Mouse (Mus musculus): ENCODE results near the gene Dnm3. TPM values are rescaled to one million over a fixed set of nuclear protein-coding genes. Genes with fewer than 3 reads are reported as not detected.
A peak's percentile ranks its signal among the peaks of the same experiment; 100 is the strongest.

Gene Dnm3
- polyA plus RNA-seq, 1 experiment = 3.0 TPM

- no peaks in the 10 kb centered on the region for H3K4me1 ChIP-seq (ENCODE audit: control insufficient read depth, insufficient read depth, insufficient read length, low read length)
- no peak overlapping the region for H3K27ac ChIP-seq (replicated peaks; ENCODE audit: low read depth, low read length)
- no peak overlapping the region for H3K4me3 ChIP-seq (ENCODE audit: insufficient read depth, low read depth, low read length)
These were observed 486.9 kb downstream of the Dnm3 start for GRCm38 (mm10) chr1:161990684-161991578.

GRCm38 (mm10) chr1:161983979-161984566 lies 493.8 kb downstream of the Dnm3 start:
- no peak overlapping the region for H3K4me3 ChIP-seq (ENCODE audit: insufficient read depth, low read depth, low read length)
- H3K27ac ChIP-seq (replicated peaks; ENCODE audit: low read depth, low read length) = no peak overlapping the region

GRCm38 (mm10) chr1:161983451-161983850 lies 494.4 kb downstream of the Dnm3 start:
- Histone ChIP-seq H3K27ac (replicated peaks; ENCODE audit: low read depth, low read length) (peak overlapping the region; percentile 54; the same call in 1 of the 2 replicates), H3K4me3 (ENCODE audit: insufficient read depth, low read depth, low read length) (no peak overlapping the region), H3K4me1 (ENCODE audit: control insufficient read depth, insufficient read depth, insufficient read length, low read length) (no peaks in the 10 kb centered on the region)

More at GRCm38 (mm10) chr1:161983979-161984566, 493.8 kb downstream of the Dnm3 start:
- H3K4me1 ChIP-seq (ENCODE audit: control insufficient read depth, insufficient read depth, insufficient read length, low read length) = no peaks in the 10 kb centered on the region

- Histone ChIP-seq H3K27ac (replicated peaks; ENCODE audit: low read depth, low read length) (no peak overlapping the region), H3K4me3 (ENCODE audit: insufficient read depth, low read depth, low read length) (no peak overlapping the region), H3K4me1 (ENCODE audit: control insufficient read depth, insufficient read depth, insufficient read length, low read length) (no peaks in the 10 kb centered on the region)
These were observed 497.1 kb downstream of the Dnm3 start for GRCm38 (mm10) chr1:161980626-161981298.

GRCm38 (mm10) chr1:161980046-161980445 lies 497.8 kb downstream of the Dnm3 start:
- Histone ChIP-seq H3K27ac (replicated peaks; ENCODE audit: low read depth, low read length) (no peak overlapping the region), H3K4me3 (ENCODE audit: insufficient read depth, low read depth, low read length) (no peak overlapping the region), H3K4me1 (ENCODE audit: control insufficient read depth, insufficient read depth, insufficient read length, low read length) (no peaks in the 10 kb centered on the region)

- H3K4me3 ChIP-seq (ENCODE audit: insufficient read depth, low read depth, low read length) = no peak within 1 kb of the TSS
- no peak within 1 kb of the TSS for H3K27ac ChIP-seq (replicated peaks; ENCODE audit: low read depth, low read length)
- no peaks in the 10 kb centered on the region for H3K4me1 ChIP-seq (ENCODE audit: control insufficient read depth, insufficient read depth, insufficient read length, low read length)
These were observed 498.3 kb downstream of the Dnm3 start, which contains the start of gene 4930558K02Rik for GRCm38 (mm10) chr1:161979536-161979935. 4930558K02Rik (minus strand) TSS chr1:161979636.

GRCm38 (mm10) chr1:161978173-161978700 lies 499.6 kb downstream of the Dnm3 start:
- Histone ChIP-seq H3K4me1 (ENCODE audit: control insufficient read depth, insufficient read depth, insufficient read length, low read length) (no peaks in the 10 kb centered on the region), H3K4me3 (ENCODE audit: insufficient read depth, low read depth, low read length) (no peak overlapping the region), H3K27ac (replicated peaks; ENCODE audit: low read depth, low read length) (no peak overlapping the region)

- H3K4me1 ChIP-seq (ENCODE audit: control insufficient read depth, insufficient read depth, insufficient read length, low read length) = no peaks in the 10 kb centered on the region
- H3K27ac ChIP-seq (replicated peaks; ENCODE audit: low read depth, low read length) = no peak overlapping the region
- H3K4me3 ChIP-seq (ENCODE audit: insufficient read depth, low read depth, low read length) = no peak overlapping the region
These were observed 500.5 kb downstream of the Dnm3 start for GRCm38 (mm10) chr1:161977331-161977730.

- Histone ChIP-seq H3K4me3 (ENCODE audit: insufficient read depth, low read depth, low read length) (no peak overlapping the region), H3K27ac (replicated peaks; ENCODE audit: low read depth, low read length) (0 out of 2 replicates have a peak overlapping the region, but pooled peaks have one; percentile 10), H3K4me1 (ENCODE audit: control insufficient read depth, insufficient read depth, insufficient read length, low read length) (no peaks in the 10 kb centered on the region)
These were observed 501.3 kb downstream of the Dnm3 start for GRCm38 (mm10) chr1:161976255-161977182.

GRCm38 (mm10) chr1:161972233-161972632 lies 505.6 kb downstream of the Dnm3 start:
- Histone ChIP-seq H3K4me3 (ENCODE audit: insufficient read depth, low read depth, low read length) (no peak overlapping the region), H3K27ac (replicated peaks; ENCODE audit: low read depth, low read length) (no peak overlapping the region), H3K4me1 (ENCODE audit: control insufficient read depth, insufficient read depth, insufficient read length, low read length) (peaks cover 3% of the 10 kb centered on the region; the same call in 1 of the 2 replicates)

- Histone ChIP-seq H3K27ac (replicated peaks; ENCODE audit: low read depth, low read length) (no peak overlapping the region), H3K4me3 (ENCODE audit: insufficient read depth, low read depth, low read length) (no peak overlapping the region), H3K4me1 (ENCODE audit: control insufficient read depth, insufficient read depth, insufficient read length, low read length) (peaks cover 3% of the 10 kb centered on the region; the same call in 1 of the 2 replicates)
These were observed 507.0 kb downstream of the Dnm3 start for GRCm38 (mm10) chr1:161970874-161971273.

GRCm38 (mm10) chr1:161968589-161969407 lies 509.0 kb downstream of the Dnm3 start, which contains the start of gene Pigc:
Pigc (plus strand) TSS chr1:161969186.
- peak within 1 kb of the TSS; percentile 41 for H3K27ac ChIP-seq (replicated peaks; ENCODE audit: low read depth, low read length)
- peak within 1 kb of the TSS; percentile 75 for H3K4me3 ChIP-seq (ENCODE audit: insufficient read depth, low read depth, low read length)
- peaks cover 3% of the 10 kb centered on the region; the same call in 1 of the 2 replicates for H3K4me1 ChIP-seq (ENCODE audit: control insufficient read depth, insufficient read depth, insufficient read length, low read length)

- H3K4me3 ChIP-seq (ENCODE audit: insufficient read depth, low read depth, low read length) = no peak overlapping the region
- H3K27ac ChIP-seq (replicated peaks; ENCODE audit: low read depth, low read length) = no peak overlapping the region
- peaks cover 3% of the 10 kb centered on the region; the same call in 1 of the 2 replicates for H3K4me1 ChIP-seq (ENCODE audit: control insufficient read depth, insufficient read depth, insufficient read length, low read length)
These were observed 509.9 kb downstream of the Dnm3 start for GRCm38 (mm10) chr1:161967936-161968335.
